Mouse (Mus musculus): ENCODE measurements around the gene Rab17.
A peak's percentile ranks its signal among the peaks of the same experiment; 100 is the strongest.

Gene Rab17

DNA sequence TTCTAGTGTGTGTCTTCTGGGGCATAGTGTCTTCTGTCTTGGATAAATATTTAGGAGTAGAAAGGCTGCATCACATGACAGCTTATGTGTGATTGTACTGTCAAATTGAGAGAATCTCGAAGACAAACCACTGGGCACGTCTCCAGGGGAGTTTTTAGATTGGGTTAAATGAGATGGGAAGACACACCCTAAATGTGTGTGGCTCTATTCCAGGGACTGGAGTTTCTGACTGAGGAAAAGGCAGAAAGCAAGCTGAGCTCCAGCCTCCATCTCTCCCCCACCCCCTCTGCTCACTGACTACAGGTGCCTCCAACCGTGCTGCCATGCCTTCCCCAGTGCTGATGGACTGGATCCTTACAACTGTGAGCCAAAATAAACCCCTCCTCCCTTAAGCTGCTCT, 11.9 kb upstream of the Rab17 start:
- no peak for DNase-seq

DNA sequence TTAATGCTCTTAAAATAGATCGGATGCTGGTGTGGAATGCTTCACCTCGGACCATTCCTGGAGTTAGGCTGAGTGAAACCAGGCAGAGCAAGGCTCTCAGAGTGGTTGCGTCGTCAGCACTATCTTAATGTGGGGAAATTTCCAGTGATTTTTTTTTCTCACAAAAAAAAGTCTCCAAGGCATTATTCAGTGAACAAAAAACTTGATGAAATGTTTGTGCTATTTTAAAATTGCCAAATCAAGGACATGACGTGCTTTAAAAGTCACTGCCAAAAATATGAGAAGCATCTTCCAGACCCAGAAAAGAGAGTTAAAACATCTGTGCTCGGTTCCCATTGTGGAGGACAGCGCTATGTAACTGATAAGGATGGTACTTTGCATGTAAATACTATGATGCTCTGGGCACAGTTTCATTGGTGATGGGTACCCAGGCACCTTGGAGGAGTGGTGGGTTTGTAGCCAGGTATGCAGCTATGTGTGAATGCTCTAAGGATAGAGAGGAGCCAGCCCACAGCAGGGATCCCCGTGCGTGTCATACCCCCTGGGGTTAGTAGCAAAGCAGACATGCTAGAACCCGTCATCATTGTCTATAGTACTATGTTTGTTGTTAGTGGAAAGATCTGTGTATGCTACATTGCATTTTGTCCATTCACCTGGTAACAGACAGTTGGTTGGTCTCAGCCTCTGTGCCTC, 11.3 kb upstream of the Rab17 start:
- no peak for DNase-seq

DNA sequence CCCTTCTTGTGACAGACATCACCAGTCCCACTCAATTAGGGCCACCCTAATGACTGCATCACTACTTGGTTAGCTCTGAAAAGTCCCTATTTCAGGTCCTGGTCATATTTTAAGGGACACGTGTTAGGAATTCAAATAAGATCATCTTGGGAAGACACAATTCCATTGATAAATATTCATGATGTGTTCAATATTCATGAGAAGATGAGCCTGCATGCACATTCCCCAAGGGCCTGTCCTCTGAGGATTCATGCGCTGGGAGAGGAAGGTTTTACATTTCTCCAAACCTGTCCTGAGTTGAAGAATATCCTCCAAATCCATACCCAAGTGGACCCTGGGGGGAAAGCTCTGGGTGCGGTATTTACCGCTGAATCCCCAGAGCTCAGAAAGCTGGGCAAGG, 6.5 kb upstream of the Rab17 start:
- DNase-seq, result no peak

DNA sequence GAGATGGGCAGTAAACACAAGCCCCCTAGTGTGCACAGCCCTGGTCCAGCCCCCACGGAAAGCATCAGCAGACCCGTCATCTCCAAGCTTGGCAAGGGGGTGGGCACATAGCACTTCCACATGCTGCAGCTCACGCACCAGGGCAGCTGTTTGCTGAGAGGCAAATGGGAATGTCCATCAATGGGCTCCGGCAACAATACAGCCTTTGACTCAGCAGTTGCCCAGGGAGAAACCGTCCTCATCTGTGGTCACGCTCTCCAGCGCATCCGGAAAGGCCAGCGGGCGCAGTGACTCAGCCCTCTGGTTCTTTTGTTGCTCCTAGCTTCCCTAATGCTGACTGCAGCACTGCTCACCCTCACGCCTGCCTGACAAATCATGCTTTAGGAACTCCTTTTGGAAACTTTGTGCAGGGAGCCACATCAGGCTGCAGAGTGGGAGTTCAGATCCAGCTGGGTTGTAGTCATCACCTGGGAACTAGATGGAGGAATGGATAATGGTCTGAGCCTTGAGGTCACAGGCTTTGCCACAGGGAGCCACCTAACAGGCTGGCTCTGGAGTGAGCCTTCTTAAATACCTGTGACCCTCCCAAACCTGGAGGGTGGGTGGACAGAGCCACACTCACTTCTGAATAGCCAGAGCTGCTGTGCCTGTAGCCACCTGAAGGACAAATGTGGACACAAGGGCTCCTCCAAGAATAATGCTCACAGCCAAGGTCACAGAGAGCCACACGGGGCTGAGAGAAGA, 5.6 kb upstream of the Rab17 start:
- DNase-seq, result peak; percentile 57 to 62

DNA sequence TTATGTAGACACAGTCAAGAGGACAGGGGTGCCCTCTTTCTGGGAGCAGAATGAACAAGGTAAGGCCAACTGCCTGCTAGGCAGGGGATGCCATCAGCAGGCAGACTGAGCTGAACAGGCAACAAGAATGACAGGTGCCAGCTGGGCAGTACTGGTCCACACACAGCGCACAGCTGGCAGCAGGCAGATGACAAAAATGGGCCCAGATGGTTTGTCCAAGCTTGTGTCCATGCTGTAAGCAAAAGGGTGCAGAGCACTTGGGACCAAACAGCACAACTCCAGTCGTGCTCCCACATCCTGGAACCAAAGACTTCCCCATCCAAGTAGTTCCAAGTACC, 4.1 kb upstream of the Rab17 start:
- no peak for DNase-seq

DNA sequence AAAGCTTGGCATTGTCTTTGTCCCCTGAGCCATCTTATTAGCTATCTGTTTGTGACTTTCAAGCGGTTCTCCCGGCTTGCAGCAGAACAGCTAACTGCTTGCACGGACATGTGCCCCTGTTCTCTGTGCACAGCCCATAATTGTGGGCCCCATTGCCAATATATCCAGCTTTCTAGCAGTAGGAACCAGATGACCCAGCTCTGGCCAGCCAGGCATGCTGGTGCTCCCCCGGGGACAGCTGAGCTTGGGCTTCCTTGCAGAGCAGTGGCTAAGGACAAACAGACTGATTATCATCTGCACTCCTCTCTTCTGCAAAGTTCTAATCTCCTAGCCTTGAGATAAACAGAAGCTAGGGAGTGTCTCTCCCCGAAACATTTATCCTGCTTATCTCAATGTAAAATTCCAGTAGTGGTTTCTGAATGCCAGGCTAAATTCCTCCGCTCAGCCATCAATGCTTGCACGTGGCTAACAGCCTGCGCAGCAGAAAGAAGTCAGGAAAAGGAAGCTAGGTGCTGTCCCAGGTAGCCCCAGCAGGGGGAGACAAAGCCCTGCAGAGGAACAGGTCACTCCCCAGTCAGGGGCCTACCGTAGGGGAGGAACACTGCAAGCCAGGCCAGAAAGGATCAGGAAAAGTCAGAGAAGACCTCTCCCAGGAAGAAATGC, 3.6 kb upstream of the Rab17 start:
- DNase-seq, result peak; percentile 93 to 95

DNA sequence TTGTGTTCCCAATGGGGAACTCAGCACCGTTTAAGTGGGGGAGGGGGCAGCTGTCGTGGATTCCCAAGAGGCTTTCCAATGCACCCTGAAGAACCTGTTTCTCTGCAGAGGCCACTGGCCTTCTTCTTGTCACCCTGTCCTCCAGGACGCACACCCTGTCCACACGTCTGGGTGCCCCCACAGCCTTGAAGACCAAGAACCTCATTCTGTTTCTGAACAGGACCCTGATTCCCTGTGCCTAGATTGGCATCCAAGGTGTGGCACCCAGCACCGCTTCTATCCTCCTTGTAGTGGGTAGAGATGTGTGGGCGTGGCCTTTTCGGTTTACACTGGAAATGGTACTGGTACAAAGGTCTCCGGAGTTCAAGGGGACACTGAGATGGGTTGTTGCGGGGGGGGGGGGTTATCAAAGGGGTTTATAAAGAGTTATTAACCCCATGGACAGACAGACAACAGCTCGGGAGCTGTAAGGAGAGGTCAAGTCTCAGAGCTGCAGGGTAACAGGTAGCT, 475 bp upstream of the Rab17 start:
- no peak for DNase-seq

DNA sequence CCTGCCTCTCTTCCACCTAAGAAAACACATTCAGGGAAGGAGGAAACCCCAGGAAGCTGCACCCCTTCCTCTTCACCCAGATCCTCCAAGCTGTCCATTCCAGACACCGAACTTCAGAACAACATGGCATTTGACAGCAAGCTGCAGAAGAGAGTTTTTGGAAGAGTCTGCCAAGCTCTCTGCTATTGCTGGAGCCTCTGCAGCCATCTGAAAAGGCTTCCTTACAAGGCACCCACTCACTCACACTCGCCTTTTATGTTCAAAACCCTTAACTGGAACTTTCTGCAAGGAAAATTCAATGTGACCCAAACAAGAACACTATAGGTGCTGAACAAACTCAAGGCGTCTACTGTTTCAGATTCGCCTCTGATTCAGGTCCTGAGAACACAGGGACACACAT, 812 bp downstream of the Rab17 start:
- no peak for DNase-seq

DNA sequence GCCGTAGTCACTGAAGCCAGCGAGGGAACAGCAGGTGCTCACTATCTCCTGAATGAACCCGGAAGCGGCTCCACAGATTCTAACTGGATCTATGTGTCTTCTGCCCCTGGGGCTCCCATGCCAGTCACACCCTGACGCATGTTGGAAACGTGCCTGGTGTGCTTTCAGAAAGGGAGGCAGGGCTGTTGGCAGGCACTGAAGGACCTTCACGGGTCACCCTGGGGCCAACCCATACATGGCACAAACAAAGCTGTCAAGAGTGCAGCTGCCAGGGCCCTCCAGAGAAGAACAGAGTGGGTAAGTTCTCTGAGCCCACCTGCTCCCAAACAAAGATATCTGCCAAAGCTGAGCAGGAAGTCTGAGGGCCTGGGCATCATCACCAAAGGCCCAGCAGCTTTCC, 1.9 kb downstream of the Rab17 start:
- DNase-seq, result peak; percentile 56 to 75

DNA sequence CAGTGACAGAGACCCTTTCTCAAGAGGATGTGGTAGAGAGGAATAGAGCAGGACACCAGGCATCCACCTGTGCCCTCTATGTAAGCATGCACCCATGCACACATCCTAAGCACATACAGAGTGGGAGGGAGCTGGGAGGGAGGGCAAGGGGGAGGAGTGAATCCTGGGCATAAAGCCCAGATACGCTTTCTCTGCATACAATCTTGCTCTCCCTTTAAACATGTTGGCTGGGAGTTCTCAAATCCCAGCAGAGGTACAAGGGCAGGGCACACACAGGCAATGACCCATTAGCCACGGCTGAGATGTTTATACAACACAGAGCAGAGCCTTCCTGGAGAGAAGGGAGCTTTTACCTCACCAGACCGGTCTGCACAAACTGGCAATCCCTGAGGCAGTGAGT, 6.5 kb downstream of the Rab17 start:
- DNase-seq, result peak; percentile 19 to 32

DNA sequence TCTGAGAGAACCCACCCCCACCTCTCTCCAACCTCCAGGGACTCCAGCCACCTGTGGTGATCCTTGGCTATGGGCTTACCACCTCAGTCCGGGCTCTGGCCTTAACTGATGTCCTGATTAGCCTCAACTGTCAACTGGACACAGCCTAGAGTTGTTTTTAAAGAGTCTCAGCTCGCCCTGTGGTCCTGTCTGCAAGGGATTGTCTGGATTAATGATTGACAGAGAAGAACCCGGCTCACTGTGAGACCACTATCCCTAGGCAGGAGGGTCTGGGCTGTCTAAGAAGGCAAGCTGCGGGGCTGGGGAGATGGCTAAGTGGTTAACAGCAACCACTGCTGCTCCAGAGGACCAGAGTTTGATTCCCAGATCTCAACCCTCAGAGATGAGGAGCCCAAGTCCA, 6.9 kb downstream of the Rab17 start:
- DNase-seq, result no peak

DNA sequence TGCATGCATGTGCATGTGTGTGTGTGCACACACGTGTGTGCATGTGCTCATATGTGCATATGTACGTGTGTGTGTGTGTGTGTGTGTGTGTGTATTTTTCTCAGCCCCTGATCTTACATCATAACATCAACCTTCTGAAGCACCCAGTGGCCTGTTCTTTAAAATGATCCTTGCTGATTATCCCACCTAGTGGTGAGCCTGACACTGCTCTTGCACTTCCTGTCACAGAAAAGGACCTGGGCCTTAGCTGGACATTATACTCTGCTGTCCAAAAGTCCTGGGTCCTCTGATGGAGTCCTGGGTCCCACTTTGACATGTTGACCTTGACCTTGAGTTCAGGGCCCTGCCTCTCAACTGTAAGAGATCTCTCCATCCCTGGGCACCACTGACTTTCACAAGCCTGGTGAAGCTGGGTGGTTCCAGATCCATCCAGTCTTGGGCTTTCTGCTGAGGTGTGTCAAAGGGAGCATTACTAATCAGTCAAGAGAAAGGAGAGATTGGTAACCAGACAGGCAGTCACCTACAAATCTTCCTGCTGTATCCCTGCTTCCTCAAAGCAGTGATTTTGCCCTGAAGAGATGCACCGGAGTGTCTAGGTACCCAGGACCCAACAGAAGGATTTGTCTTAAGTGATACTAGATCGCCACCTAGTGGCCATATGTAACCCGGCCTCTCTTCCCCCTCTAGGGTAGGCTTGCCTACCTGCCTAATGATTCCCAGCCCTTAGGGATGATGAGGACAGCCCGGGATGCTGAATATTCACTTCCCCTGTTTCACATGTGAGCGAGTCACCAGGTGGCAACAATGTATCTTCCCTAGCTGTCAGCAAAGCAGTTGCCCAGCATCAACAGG, 13.0 kb downstream of the Rab17 start:
- DNase-seq, result peak in 1 of 2 experiments; percentile 69

DNA sequence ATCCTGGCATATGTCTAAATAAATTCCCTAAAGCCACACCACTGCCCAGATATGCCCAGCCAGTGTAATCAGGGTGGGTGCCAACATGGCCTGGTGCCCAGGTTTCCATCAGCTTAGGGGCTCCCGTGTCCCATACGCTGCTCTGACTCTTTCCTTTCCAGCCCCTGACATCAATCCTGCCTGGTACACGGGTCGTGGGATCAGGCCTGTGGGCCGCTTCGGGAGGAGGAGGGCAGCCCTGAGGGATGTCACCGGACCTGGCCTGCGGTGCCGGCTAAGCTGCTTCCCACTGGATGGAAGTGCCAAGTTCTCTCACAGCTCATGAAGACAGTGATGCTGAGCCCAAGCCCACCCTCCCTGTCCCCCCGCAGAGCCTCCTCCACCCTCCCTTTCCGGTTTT, 15.8 kb downstream of the Rab17 start:
- peak in 1 of 2 experiments; percentile 38 for DNase-seq

DNA sequence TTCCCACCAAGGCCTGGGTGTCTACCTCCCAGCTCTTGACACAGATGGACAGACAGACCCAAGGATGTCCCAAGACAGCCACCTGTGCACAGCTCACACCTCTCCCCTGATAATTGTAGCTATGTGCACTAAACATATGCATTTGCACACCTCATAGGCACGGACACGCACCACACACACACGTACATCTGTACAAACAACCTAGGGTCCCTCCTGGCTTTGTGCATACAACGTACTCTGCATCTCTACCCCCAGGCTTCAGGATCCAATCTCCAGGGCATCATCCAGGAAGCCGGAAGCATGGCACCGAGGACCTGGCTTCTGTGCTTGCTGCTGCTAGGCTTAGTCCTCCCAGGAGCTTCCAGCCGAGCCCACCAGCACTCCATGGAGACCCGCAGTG, 16.7 kb downstream of the Rab17 start, which contains the start of gene Prlh:
TSS of gene Prlh (plus strand) at position 301 of the 400 bp plus-strand sequence.
- DNase-seq, result no peak

DNA sequence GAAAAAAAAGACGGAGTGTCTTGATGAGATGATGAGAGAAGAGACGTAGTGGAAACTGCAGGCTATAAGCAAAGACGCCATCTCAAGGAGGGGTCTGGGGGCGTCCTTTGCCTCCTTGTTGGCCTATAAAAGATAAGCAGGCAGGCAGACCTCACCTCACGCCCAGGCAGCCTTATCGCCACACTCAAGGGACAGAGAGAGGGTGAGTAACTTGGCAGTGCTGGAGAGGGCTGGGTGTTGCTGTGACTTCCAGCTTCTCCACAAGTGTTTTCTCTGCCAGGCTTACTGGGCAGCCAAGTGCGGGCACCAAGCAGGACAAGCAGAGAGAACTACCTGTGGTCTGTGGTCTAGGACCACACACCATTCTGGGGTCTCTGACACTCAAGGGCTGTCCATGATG, 17.8 kb downstream of the Rab17 start:
- DNase-seq, result peak in 1 of 2 experiments; percentile 33

DNA sequence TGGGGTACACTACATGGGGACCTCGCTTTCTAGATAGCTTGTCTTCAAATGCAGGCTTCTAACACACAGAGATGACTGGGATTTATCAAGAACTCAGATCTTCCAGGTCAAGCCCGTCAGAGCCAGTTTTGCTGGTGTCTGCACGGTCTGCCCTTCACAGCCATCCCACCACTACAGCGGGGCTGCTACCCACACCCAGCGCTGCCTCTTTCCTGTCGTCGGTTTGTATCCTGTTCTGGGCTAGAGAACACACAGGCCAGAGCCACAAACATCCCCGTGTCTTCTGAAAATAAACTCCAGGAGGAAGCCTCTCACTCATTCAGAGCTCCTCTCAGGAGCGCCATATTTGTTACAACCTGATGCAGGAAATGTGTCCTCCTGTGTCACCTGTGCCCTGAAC, 20.2 kb downstream of the Rab17 start:
- DNase-seq, result no peak

DNA sequence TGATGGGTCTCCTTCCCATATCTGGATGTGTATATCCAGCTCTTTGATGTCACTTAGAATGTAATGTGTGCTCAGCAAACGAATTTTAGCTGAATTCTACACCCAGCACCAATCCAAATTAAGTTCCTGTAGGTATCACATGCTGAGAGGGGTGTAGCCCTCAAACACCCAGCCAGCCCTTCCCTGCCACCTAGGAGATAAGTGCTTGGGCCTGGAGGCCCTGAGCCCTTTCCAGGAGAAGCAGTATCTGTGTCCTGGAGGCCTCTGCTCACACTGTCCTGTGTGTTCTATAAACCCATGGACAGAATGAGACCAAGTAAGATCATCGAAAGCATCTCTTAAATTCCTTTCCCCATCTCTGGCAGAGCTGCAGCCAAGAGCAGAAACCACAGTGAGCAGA, 22.2 kb downstream of the Rab17 start:
- DNase-seq, result no peak

DNA sequence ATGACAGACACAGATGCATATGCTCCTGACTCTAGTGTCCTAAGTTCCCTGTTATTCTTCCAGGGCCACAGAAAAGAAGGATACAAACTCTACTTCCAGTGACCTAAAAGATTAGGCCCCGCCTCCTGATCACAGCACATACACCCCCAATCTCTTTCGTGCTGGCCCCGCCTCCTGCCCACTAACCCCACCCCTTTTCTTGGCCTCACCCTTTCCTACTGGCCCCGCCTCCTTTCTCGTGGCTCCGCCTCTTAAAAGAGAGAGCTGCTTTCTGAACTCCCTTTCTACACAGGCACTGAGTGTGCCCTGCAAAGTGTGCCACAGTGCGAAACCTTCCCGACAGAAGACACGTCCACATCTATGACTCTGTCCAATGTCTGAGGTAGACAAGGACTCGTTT, 24.3 kb downstream of the Rab17 start:
- peak; percentile 15 to 34 for DNase-seq

DNA sequence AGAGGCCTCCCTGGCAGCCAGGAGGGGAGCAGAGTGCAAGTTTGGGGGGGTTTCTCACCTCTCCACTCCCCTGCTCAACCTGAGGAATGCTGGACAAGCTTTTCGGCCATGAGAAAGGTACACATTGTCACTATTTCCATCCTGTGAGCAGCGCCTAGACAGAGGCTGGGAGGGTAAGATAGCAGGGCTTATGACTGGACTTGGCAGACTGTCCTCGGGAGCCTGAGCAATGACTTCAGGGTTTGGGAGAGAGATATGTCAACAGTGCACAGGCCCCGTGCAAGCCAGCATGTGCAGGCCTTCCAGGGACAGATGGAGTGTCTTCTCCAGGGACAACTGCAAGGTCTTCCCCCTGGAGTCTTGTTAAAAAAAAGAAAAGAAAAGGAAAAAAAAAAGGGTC, 29.5 kb downstream of the Rab17 start:
- no peak for DNase-seq

DNA sequence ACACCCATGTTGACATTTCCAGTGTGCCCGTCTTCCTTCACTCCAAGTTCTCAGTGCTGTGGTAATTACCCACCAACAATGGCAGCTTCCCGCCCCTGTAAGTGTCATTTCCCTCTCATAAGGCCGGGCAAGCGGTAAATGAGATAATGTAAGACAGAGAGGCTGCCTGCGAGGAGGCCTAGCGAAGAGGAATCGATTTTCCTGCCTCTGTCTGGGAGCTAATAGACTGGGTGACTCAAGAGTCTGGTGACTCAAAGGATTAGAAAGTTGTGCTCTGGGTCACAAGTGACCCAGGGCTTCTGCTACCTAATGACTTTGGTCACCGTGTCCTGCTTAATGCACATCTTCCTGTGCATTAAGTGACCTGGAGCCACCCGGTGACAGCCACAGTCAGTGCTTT, 32.5 kb downstream of the Rab17 start:
- DNase-seq, result no peak

DNA sequence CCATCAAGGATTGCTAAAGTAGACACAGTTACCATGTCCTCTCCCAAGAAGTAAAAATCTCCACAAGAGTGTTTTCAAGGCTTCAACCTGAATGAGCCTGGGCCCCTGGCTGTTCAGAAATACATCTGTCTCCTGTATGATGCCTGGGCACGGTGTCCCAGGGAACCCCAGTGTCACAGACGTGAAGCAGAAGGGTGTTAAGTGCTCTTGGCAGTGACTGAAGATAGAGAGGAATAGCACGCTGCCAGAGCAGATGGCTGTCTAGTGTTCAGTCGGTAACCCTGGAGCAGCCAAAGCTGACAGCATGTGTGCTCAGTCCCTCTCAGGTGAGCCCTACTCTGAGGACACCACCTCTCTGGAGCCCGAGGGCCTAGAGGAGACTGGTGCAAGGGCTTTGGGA, 36.5 kb downstream of the Rab17 start:
- no peak for DNase-seq

DNA sequence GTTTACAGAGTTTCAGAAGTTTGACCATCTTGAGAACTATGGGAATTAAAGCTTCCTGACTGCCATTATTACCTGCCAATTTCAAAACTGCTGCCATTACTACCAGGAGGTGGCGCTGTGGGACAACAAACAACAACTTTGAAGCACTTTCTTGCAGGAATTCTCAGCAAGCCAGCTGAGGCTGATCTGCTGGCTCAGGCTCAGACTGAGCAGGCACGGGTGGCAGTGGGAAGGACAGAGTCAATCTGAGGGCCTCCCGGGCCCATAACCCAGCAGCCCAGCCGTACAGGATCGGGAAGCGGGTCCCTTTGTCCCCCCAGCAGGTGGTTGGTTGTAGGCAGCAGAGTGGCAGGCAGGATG, 40.9 kb downstream of the Rab17 start:
- peak; percentile 85 to 90 for DNase-seq

DNA sequence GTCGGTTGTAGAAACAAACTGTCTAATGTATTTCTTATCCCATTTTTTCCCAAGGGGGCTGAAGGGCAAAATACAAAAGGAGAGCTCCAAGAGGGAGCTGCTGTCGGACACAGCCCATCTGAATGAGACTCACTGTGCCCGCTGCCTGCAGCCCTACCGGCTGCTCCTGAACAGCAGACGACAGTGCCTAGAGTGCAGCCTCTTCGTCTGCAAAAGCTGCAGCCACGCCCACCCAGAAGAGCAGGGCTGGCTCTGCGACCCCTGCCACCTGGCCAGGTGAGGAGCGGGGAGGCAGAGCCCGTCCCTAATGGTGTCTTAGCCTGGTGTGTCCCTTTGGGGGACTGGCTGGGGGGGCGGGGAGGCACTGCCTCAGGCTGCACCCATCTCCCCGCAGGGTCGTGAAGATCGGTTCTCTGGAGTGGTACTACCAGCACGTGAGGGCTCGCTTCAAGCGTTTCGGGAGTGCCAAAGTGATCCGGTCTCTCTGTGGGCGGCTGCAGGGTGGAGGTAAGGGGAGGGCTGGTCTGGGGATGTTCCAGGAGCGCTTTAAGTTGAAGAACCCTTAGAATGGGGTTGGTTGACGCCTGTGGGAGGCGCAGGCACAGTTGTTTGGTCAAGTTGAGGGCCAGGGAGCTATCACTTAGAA, 41.4 kb downstream of the Rab17 start:
- DNase-seq, result peak in 1 of 2 experiments; percentile 34
